Mouse (Mus musculus) lung, embryonic 15.5 days (tissue): Measurements from ENCODE around the gene Rps27a. TPM values are rescaled to one million over a fixed set of nuclear protein-coding genes. Genes with fewer than 3 reads are reported as not detected.

Experiments
- ATAC-seq: fragments of 200-750 bp; cut with Nextera tagmentation; 2 replicates; pipeline ENCODE4 v1.8.0; 2017; ENCODE audit warnings: moderate number of reproducible peaks, borderline replicate concordance; ENCODE audit not compliant: low FRiP score, low TSS enrichment; ENCODE audit errors: extremely low read depth
- H3K27ac ChIP-seq: fragments of 300-500 bp; sonication (generic); 2 replicates; pipeline ENCODE4 v1.5.1; 2015; ENCODE audit warnings: moderate library complexity, mild to moderate bottlenecking, inconsistent platforms
- H3K27me3 ChIP-seq: fragments of 300-500 bp; sonication (generic); 2 replicates; pipeline ENCODE4 v1.6.1; 2015; ENCODE audit warnings: inconsistent platforms
- H3K36me3 ChIP-seq: fragments of 300-500 bp; sonication (generic); 2 replicates; pipeline ENCODE4 v1.6.1; 2015; ENCODE audit warnings: inconsistent platforms
- H3K4me1 ChIP-seq: fragments of 300-500 bp; sonication (generic); 2 replicates; pipeline ENCODE4 v1.6.1; 2015; ENCODE audit warnings: inconsistent platforms
- H3K4me2 ChIP-seq: fragments of 300-500 bp; sonication (generic); 2 replicates; pipeline ENCODE4 v1.6.1; 2015; ENCODE audit warnings: inconsistent platforms, mild to moderate bottlenecking, moderate library complexity
- H3K4me3 ChIP-seq: fragments of 300-500 bp; sonication (generic); 2 replicates; pipeline ENCODE4 v1.5.1; 2015; ENCODE audit warnings: mild to moderate bottlenecking, inconsistent platforms
- H3K9ac ChIP-seq: fragments of 300-500 bp; sonication (generic); 2 replicates; pipeline ENCODE4 v1.6.1; 2015; ENCODE audit warnings: inconsistent platforms
- H3K9me3 ChIP-seq: fragments of 300-500 bp; sonication (generic); 2 replicates; pipeline ENCODE4 v1.6.1; 2016; ENCODE audit warnings: inconsistent platforms
- WGBS: fragments of 180-500 bp; shearing (Covaris S2); methylation state at CpG from one replicate; pipeline ENCODE4 v1.1.7; 2015; 5-methylcytosine and 5-hydroxymethylcytosine counted together
- polyA plus RNA-seq: library from polyadenylated mRNA; unstranded; fragments of >200 nt; fragmentation: Nextera tagmentation; extraction: Ambion mirVana; gene quantifications from 2 replicates; pipeline ENCODE4 v1.2.1, GENCODE M21; 2015

Gene Rps27a
- polyA plus RNA-seq: 1,003 and 1,090 TPM in 2 replicates

DNA sequence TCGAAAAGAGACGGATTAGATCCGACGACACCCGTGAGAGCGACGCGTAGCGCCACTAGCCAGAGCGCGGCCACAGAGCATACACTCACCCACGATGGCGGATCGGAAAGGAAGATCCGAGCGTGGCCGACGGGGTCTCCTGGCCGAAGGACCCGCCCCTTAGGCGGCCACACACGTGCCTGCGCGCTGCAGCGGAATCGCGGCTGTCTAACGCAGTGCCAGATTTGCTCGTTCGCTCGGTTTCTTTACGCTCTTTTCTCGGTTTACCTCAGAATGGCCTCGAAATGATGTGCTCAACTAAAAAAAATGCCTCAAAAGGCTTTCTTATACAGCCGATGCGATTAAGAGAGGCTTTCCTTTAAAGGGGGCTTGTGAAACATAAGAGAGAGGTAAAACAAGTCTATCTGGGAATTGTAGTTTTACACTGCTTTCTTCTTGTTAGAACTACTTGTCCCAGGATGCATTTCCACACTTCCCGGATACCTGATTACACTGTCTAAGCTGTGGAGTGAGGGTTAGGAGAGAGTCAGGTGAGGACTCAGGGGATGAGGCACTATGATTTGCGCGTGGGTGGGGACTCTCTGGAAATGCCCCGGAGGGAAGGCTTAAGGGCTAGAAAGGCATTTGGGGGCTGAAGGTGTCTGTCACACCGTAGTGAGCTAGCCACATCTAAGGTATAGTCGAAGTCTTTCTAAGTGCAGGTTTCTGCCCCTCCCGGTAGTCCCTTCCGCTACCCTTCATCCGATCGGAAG, at the start of gene Rps27a, which contains the start of gene Clhc1:
Rps27a (minus strand) TSS at position 358 of the 752 bp plus-strand sequence.
Clhc1 (plus strand) TSS at position 199 of the 752 bp plus-strand sequence.
- no peaks in the 10 kb centered on the region for H3K9me3 ChIP-seq
- peak within 1 kb of the TSS; percentile 75 for H3K4me3 ChIP-seq
- ATAC-seq: peak; percentile 96
- H3K4me2 ChIP-seq: peak within 1 kb of the TSS; percentile 74
- H3K9ac ChIP-seq: peak within 1 kb of the TSS; percentile 63
- H3K27ac ChIP-seq: peak within 1 kb of the TSS; percentile 88
- H3K27me3 ChIP-seq: no peaks in the 10 kb centered on the region
- H3K4me1 ChIP-seq: peaks cover 12% of the 10 kb centered on the region
- peaks cover 31% of the 10 kb centered on the region for H3K36me3 ChIP-seq
- whole genome bisulfite sequencing: under 1% methylated on average over 46 of the region's 46 CpGs

- no peaks in the 10 kb centered on the region for H3K27me3 ChIP-seq
- no peaks in the 10 kb centered on the region for H3K9me3 ChIP-seq
- no peaks in the 10 kb centered on the region for H3K4me1 ChIP-seq
- no peak overlapping the region for H3K27ac ChIP-seq
- no peak overlapping the region for H3K4me2 ChIP-seq
- no peaks in the 10 kb centered on the region for H3K36me3 ChIP-seq
- no peak overlapping the region for H3K9ac ChIP-seq
- no peak for ATAC-seq
- H3K4me3 ChIP-seq: no peak overlapping the region
Measured at GRCm38 (mm10) chr11:29597159-29597558, 49.2 kb upstream of the Rps27a start.

DNA sequence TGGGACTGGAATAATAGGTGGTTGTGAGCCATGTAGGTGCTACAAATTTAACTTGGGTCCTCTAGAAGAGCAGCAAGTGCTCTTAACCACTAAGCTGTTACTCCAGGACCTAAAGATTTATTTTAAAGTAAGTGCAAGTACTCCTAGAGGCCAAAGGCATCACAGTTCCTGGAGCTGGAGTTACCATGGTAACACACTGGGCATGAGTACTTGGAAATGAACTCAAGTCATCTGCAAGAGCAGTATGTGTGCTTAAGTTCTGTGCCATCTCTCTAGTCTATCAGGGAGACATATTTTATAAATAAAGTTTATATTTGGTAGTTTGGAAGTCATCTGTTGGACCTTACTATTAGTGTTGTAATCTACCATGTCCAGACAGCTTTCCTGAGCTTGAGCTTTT, 47.3 kb upstream of the Rps27a start:
- no peaks in the 10 kb centered on the region for H3K27me3 ChIP-seq
- H3K4me1 ChIP-seq: no peaks in the 10 kb centered on the region
- H3K9me3 ChIP-seq: no peaks in the 10 kb centered on the region
- no peak overlapping the region for H3K27ac ChIP-seq
- H3K36me3 ChIP-seq: no peaks in the 10 kb centered on the region
- no peak overlapping the region for H3K4me3 ChIP-seq
- no peak overlapping the region for H3K4me2 ChIP-seq
- ATAC-seq: no peak
- no peak overlapping the region for H3K9ac ChIP-seq

DNA sequence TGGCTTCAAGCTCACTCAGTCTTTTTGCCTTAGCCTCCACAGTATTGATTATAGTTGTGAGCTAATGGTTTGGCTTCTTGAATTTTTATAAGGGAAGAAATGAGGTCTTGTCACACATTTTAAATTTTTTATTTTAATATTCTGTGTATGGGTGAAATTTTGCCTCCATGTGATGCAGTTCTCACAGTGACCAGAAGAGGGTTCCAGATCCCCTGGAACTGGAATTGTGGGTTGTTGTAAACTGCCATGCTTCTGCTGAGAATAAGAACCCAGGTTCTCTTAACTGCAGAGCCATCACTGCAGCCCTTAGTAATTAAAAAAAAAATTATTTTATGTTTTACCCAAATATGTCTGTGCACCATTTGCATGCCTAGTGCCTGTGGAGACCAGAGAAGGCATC, 31.7 kb upstream of the Rps27a start:
- Histone ChIP-seq H3K4me3 (no peak overlapping the region), H3K4me1 (no peaks in the 10 kb centered on the region), H3K27me3 (no peaks in the 10 kb centered on the region), H3K9ac (no peak overlapping the region), H3K27ac (no peak overlapping the region), H3K36me3 (no peaks in the 10 kb centered on the region), H3K4me2 (no peak overlapping the region), H3K9me3 (no peaks in the 10 kb centered on the region)
- ATAC-seq: no peak

- ATAC-seq: no peak
- Histone ChIP-seq H3K27me3 (no peaks in the 10 kb centered on the region), H3K27ac (no peak overlapping the region), H3K4me2 (no peak overlapping the region), H3K9ac (no peak overlapping the region), H3K36me3 (no peaks in the 10 kb centered on the region), H3K4me3 (no peak overlapping the region), H3K9me3 (no peaks in the 10 kb centered on the region), H3K4me1 (no peaks in the 10 kb centered on the region)
- 64% methylated on average over 2 of the region's 2 CpGs for WGBS
Measured at GRCm38 (mm10) chr11:29572656-29573055, 24.7 kb upstream of the Rps27a start.

DNA sequence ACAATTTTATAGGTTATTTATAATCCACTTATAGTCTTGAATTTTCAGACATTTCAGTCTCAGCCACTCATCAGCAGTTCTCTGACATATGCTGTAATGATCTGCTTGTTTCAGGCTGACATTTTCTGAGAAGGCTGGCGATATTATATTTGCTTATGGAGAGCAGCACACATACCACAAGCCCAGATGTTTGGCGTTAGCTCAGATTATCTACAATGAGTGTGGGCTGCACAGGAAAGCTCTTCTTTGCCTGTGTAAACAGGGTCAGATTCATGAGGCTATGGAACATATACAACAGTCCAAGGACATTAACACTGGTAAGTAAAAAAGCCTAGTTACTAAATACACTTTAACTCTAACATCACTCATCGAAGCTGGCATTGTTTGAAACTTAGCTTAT, 23.6 kb upstream of the Rps27a start:
- Histone ChIP-seq H3K4me1 (no peaks in the 10 kb centered on the region), H3K9me3 (no peaks in the 10 kb centered on the region), H3K4me3 (no peak overlapping the region), H3K27me3 (no peaks in the 10 kb centered on the region), H3K9ac (no peak overlapping the region), H3K27ac (no peak overlapping the region), H3K4me2 (no peak overlapping the region), H3K36me3 (no peaks in the 10 kb centered on the region)
- no peak for ATAC-seq
- WGBS: 22% methylated on average over 3 of the region's 3 CpGs

DNA sequence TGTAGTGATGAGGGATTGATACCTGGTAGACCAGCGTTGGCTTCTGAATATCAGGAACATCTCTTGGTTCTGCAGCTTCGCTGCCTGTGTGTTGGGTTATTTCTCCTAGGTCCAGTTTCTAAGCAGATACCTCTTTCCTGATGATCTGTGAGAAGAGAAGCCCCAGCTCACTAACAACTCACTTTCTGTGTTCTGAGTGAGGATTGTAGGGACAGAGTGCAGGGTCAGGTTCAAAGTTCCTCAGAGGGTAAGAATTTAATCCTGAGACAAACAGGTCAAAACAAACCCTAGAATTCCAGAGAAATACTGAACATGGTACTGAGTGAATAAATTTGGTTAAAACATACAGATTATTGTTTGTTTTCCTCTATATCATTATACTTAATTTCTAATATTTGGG, 15.5 kb upstream of the Rps27a start:
- H3K9me3 ChIP-seq: no peaks in the 10 kb centered on the region
- no peak overlapping the region for H3K4me3 ChIP-seq
- no peaks in the 10 kb centered on the region for H3K36me3 ChIP-seq
- H3K9ac ChIP-seq: no peak overlapping the region
- H3K27ac ChIP-seq: no peak overlapping the region
- no peaks in the 10 kb centered on the region for H3K27me3 ChIP-seq
- H3K4me1 ChIP-seq: no peaks in the 10 kb centered on the region
- H3K4me2 ChIP-seq: no peak overlapping the region
- ATAC-seq: no peak
- WGBS: 77% methylated on average over 2 of the region's 2 CpGs

GRCm38 (mm10) chr11:29560990-29561389, 13.1 kb upstream of the Rps27a start:
- Histone ChIP-seq H3K9me3 (no peaks in the 10 kb centered on the region), H3K36me3 (no peaks in the 10 kb centered on the region), H3K27ac (no peak overlapping the region), H3K4me2 (no peak overlapping the region), H3K27me3 (no peaks in the 10 kb centered on the region), H3K9ac (no peak overlapping the region), H3K4me1 (no peaks in the 10 kb centered on the region), H3K4me3 (no peak overlapping the region)
- 85% methylated on average over 3 of the region's 3 CpGs for WGBS
- ATAC-seq: no peak

DNA sequence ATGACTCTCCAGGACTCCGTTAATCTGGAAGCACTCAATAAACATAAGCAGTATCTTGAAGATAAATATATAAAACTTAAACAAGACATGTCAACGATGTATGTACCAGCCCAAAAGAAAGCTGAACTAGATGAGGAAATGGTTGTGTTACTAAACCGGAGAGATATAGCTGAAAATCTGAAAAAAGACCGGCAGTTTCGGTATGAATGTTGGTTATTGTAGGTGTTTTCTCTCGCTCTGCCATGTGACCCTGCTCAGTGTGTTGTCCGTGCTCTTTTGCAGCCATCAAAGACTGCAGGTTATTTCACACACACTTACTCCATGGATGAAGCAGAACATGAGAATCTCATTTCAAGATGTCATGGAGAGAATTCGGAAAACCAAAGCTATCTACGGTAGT, 12.5 kb upstream of the Rps27a start:
- Histone ChIP-seq H3K4me3 (no peak overlapping the region), H3K27ac (no peak overlapping the region), H3K36me3 (no peaks in the 10 kb centered on the region), H3K9ac (no peak overlapping the region), H3K9me3 (no peaks in the 10 kb centered on the region), H3K4me2 (no peak overlapping the region), H3K27me3 (no peaks in the 10 kb centered on the region), H3K4me1 (no peaks in the 10 kb centered on the region)
- 76% methylated on average over 9 of the region's 9 CpGs for WGBS
- ATAC-seq: no peak

DNA sequence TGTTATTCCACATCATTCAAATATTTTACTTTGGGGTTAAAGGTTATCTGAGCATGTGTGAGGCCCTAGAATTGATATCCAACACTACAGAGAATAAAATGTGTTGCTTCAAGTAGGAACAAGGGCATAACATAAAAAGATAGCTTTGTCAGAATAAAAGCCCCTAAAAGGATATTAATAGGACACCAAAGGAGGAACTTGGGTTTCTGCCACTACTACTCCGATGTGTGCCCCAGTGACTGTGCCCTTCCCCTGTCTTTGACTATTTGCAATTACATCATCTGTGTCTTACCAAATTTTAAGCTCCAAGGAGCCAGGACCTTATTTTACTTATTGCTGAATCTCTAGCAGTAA, 1.5 kb upstream of the Rps27a start:
- H3K4me2 ChIP-seq: no peak overlapping the region
- WGBS: 58% methylated on average over 1 of the region's 1 CpGs

GRCm38 (mm10) chr11:29548504-29549424, 855 bp upstream of the Rps27a start:
- no peak overlapping the region for H3K27ac ChIP-seq
- no peaks in the 10 kb centered on the region for H3K9me3 ChIP-seq
- peak overlapping the region; percentile 63 for H3K9ac ChIP-seq
- no peak for ATAC-seq
- no peaks in the 10 kb centered on the region for H3K27me3 ChIP-seq
- peak overlapping the region; percentile 75 for H3K4me3 ChIP-seq
- H3K36me3 ChIP-seq: peaks cover 27% of the 10 kb centered on the region
- H3K4me1 ChIP-seq: peaks cover 12% of the 10 kb centered on the region
- peak overlapping the region; percentile 74 for H3K4me2 ChIP-seq
- 19% methylated on average over 23 of the region's 23 CpGs for WGBS

More for the DNA sequence above, 1.5 kb upstream of the Rps27a start:
- Histone ChIP-seq H3K36me3 (peaks cover 21% of the 10 kb centered on the region), H3K4me1 (peaks cover 12% of the 10 kb centered on the region), H3K9me3 (no peaks in the 10 kb centered on the region), H3K27me3 (no peaks in the 10 kb centered on the region), H3K27ac (no peak overlapping the region), H3K4me3 (no peak overlapping the region), H3K9ac (no peak overlapping the region)
- no peak for ATAC-seq

DNA sequence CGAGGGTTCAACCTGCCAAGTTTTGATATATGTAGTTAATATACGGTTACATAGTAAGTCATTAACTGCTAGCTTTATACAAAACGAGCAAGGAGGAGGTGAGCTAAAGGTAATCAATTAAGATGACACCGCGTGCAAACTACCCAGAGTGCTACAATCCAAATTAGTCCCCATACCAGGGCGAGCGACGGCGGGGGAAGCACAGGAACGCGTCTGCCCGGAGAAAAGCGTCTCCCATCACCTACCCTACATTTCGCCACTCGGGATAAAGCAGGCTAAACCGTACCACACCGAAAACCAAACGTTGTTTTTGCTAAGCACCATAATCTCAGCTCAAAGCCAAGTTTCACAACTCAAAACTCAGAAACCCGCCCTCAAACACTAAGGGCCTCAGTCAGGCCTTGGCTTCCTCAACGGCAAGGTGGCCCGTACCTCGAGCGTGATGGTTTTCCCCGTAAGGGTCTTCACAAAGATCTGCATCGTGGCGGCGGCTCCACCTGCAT, 609 bp downstream of the Rps27a start:
- under 1% methylated on average over 27 of the region's 27 CpGs for whole genome bisulfite sequencing
- peak overlapping the region; percentile 88 for H3K27ac ChIP-seq
- peaks cover 31% of the 10 kb centered on the region for H3K36me3 ChIP-seq
- no peaks in the 10 kb centered on the region for H3K9me3 ChIP-seq
- peak overlapping the region; percentile 63 for H3K9ac ChIP-seq
- no peak for ATAC-seq
- peaks cover 12% of the 10 kb centered on the region for H3K4me1 ChIP-seq
- no peaks in the 10 kb centered on the region for H3K27me3 ChIP-seq
- H3K4me3 ChIP-seq: peak overlapping the region; percentile 75
- peak overlapping the region; percentile 74 for H3K4me2 ChIP-seq
